Mouse (Mus musculus) T-helper 17 cell (primary cell): ENCODE data around the gene St3gal5.

Experiments
- in situ Hi-C, 2 experiments: fragments of 300-600 bp; cut with MboI, MseI; formaldehyde crosslinking; loops; 1 replicate in 1 of 2; 2 replicates in 1 of 2; pipeline ENCODE4 v1.15.1; 2025; ENCODE audit warnings: high pct_unique_total_duplicates in 2 of 2

The St3gal5 gene

GRCm38 (mm10) chr6:72196660-72197059 is 99.3 kb downstream of the St3gal5 start:
- in situ Hi-C loops = no loop called here

GRCm38 (mm10) chr6:72197515-72197914 is 100.1 kb downstream of the St3gal5 start:
- in situ Hi-C loops = no loop called here

GRCm38 (mm10) chr6:72200595-72201256 is 103.3 kb downstream of the St3gal5 start:
- in situ Hi-C loops = loop anchor here in 1 of 2 experiments (5.0 kb wide), 1 partner anchor 482 kb away; no protein-coding TSS in a partner anchor

- in situ Hi-C loops = loop anchor here in 1 of 2 experiments (5.0 kb wide), 1 partner anchor 480 kb away; no protein-coding TSS in a partner anchor
Observed at GRCm38 (mm10) chr6:72202732-72203131, 105.3 kb downstream of the St3gal5 start.

GRCm38 (mm10) chr6:72203279-72203678 is 105.9 kb downstream of the St3gal5 start:
- in situ Hi-C loops = loop anchor here in 1 of 2 experiments (5.0 kb wide), 1 partner anchor 479 kb away; no protein-coding TSS in a partner anchor
